Mouse (Mus musculus) embryonic facial prominence, embryonic 10.5 days (tissue): ENCODE results near the gene Dgke. TPM values are rescaled to one million over a fixed set of nuclear protein-coding genes. Genes with fewer than 3 reads are reported as not detected.

Experiments used
- DNase-seq: peaks from one replicate; pipeline ENCODE4 v3.0.0-alpha.2; 2017; ENCODE audit warnings: low spot score
- H3K27ac ChIP-seq: fragments of 300-500 bp; sonication (generic); replicated peaks from 2 replicates; pipeline ENCODE4 v1.5.1; 2016; ENCODE audit warnings: mild to moderate bottlenecking
- H3K27me3 ChIP-seq: fragments of 300-500 bp; sonication (generic); replicated peaks from 2 replicates; pipeline ENCODE4 v1.6.1; 2016; ENCODE audit warnings: low read depth, mild to moderate bottlenecking; ENCODE audit not compliant: poor library complexity, severe bottlenecking
- H3K36me3 ChIP-seq: fragments of 300-500 bp; sonication (generic); replicated peaks from 2 replicates; pipeline ENCODE4 v1.6.1; 2016; ENCODE audit warnings: mild to moderate bottlenecking, moderate library complexity
- H3K4me1 ChIP-seq: fragments of 300-500 bp; sonication (generic); 2 replicates; pipeline ENCODE4 v1.6.1; 2016
- H3K4me3 ChIP-seq: fragments of 300-500 bp; sonication (generic); 2 replicates; pipeline ENCODE4 v1.5.1; 2016; ENCODE audit warnings: mild to moderate bottlenecking, moderate library complexity
- H3K9me3 ChIP-seq: fragments of 300-500 bp; sonication (generic); 2 replicates; pipeline ENCODE4 v1.6.1; 2016; ENCODE audit warnings: mild to moderate bottlenecking
- WGBS: fragments of 180-500 bp; shearing (Covaris S2); methylation state at CpG from one replicate; pipeline ENCODE4 v1.1.7; 2016; 5-methylcytosine and 5-hydroxymethylcytosine counted together
- polyA plus RNA-seq: library from polyadenylated mRNA; unstranded; fragments of >200 nt; fragmentation: Nextera tagmentation; extraction: Ambion mirVana; gene quantifications from 2 replicates; pipeline ENCODE4 v1.2.1, GENCODE M21; 2016

Gene Dgke
- polyA plus RNA-seq, 1 experiment from 2014 or later, result 4.7 TPM

DNA sequence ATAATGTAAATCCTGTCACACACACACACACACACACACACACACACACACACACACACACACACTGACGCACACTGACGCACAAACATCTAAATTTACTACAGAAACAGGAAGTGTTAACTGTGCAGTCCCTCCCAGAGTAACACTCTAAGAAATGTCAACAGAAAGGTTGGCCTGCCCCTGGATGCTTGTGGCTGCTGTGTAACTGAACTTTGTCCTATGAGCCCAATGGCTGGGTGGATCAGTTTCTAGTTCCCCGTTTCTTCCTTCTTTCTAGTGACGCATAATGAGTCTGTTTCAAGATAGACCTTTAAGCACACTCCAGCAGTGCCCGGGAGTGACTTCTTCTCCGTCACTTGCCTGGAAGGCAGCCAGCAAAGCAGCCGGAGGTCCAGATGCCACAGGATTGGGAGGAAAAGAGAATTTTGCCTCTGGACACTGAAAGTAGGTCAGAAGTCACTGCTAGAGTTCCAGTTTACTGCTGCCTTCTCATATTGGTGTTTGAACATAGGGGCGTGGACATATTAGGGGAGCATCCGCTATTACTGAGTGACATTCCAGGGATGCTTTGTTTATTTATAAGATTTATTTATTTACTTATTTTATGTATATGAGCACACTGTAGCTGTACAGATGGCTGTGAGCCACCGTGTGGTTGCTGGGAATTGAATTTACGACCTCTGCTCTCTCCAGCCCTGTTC lies 42.3 kb downstream of the Dgke start:
- H3K4me1 ChIP-seq, result peaks cover 8% of the 10 kb centered on the region
- DNase-seq, result no peak
- H3K27me3 ChIP-seq, result no peaks in the 10 kb centered on the region
- no peak overlapping the region for H3K27ac ChIP-seq
- 70% methylated on average over 11 of the region's 11 CpGs for WGBS
- no peaks in the 10 kb centered on the region for H3K9me3 ChIP-seq
- no peak overlapping the region for H3K4me3 ChIP-seq
- no peaks in the 10 kb centered on the region for H3K36me3 ChIP-seq

DNA sequence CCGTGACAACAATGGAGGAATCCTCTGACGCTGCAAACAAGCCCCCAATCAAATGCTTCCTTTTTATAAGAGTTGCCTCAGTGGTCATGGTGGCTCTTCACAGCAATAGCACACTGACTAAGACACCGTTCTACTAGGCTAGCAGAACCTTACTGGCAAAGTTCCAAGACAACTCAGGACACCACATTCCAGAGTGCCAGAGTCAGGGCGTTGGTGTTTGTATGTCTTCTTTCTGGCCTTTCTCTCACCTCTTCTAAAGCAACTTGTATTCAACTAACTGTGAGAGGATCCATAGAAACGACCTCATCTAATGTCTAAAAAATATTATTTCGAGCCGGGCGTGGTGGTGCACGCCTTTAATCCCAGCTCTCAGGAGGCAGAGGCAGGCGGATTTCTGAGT lies 43.2 kb downstream of the Dgke start:
- no peaks in the 10 kb centered on the region for H3K36me3 ChIP-seq
- no peaks in the 10 kb centered on the region for H3K27me3 ChIP-seq
- no peak overlapping the region for H3K4me3 ChIP-seq
- no peaks in the 10 kb centered on the region for H3K9me3 ChIP-seq
- H3K4me1 ChIP-seq, result peaks cover 3% of the 10 kb centered on the region; the same call in 1 of the 2 replicates
- H3K27ac ChIP-seq, result no peak overlapping the region
- WGBS, result 78% methylated on average over 10 of the region's 10 CpGs
- DNase-seq, result no peak

DNA sequence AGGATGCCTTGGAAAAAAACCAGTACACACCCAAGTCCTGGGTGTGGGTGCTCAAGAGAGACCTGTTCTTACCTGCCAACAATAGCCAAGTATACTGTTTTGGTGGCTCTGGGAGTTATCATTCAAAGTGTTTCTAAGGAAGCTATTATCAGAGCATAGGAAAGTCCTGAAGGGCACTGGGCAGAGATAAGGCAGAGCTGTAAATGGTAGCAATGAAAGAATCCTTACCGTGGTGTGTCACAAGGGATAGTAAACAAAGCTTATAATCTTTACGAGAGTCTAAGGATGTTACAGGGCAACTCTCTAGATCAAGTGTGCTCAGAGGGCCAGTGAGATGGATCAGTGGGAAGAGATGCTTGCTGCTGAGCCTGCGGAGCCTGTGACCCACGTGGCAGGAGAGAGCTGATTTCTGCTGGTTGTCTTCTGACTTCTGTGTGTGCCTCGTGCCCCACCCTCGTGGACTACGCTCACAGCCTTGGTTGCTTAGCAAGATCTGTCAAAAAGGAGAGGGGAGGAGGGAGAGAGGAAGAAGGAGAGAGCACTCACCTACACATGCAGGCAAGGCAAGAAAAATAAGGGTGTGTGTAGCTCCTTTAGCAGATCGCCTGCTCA lies 44.4 kb downstream of the Dgke start:
- Histone ChIP-seq H3K27me3 (no peaks in the 10 kb centered on the region), H3K9me3 (no peaks in the 10 kb centered on the region), H3K27ac (no peak overlapping the region), H3K36me3 (no peaks in the 10 kb centered on the region), H3K4me3 (no peak overlapping the region), H3K4me1 (no peaks in the 10 kb centered on the region; the same call in 1 of the 2 replicates)
- WGBS, result 73% methylated on average over 8 of the region's 8 CpGs
- no peak for DNase-seq

DNA sequence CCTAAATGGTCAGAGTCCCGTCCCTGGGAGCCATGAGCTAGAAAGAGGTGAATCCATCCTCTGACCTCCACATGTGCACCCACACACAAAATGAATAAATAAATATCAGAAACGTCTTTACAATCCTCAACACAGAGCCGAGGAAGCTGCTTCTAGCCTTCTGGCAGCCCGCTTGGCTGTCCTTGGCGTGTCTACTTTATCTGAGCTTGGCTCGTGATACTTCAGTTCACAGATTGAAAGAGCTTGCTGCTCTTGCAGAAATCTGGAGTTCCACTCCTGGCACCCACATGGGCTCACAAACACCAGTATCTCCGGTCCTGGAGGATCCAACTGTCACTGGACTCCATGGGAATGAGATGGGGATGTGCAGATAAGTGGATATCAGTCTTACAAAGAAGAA lies 45.0 kb downstream of the Dgke start:
- Histone ChIP-seq H3K4me1 (no peaks in the 10 kb centered on the region; the same call in 1 of the 2 replicates), H3K27ac (no peak overlapping the region), H3K36me3 (no peaks in the 10 kb centered on the region), H3K27me3 (no peaks in the 10 kb centered on the region), H3K9me3 (no peaks in the 10 kb centered on the region), H3K4me3 (no peak overlapping the region)
- WGBS, result 90% methylated on average over 7 of the region's 7 CpGs
- no peak for DNase-seq

DNA sequence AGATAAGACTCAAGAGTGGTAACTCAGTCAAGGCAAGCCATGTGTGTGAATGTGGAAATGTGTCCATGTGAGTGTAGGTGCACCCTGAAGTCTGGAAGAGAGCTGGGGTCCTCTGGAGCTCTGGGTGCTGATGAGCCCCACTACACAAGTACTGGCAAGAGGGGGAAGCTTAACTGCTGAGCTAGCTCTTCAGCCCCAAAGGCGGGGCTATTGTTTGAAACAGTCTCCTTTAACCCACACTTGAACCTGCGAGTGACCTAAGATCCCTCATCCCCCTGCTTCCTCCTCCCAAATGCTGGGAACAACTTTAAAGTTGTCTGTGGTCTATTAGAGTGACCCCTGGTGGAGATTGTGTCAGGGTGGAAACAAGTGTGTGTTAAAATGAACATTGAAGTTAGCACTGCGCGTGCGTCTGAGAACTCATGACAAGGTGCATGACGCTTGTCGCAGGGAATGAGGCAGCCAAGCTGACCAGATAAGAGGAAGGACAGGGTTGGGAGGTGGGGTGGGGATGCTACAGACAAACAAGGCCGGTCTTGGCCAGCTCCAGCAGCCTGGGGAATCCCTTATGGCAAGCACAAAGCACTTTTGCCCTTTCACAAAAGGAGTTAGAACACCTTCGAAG lies 45.9 kb downstream of the Dgke start:
- no peak overlapping the region for H3K27ac ChIP-seq
- no peaks in the 10 kb centered on the region for H3K36me3 ChIP-seq
- H3K4me1 ChIP-seq, result no peaks in the 10 kb centered on the region; the same call in 1 of the 2 replicates
- no peak for DNase-seq
- 69% methylated on average over 9 of the region's 9 CpGs for WGBS
- no peak overlapping the region for H3K4me3 ChIP-seq
- no peaks in the 10 kb centered on the region for H3K27me3 ChIP-seq
- H3K9me3 ChIP-seq, result no peaks in the 10 kb centered on the region

DNA sequence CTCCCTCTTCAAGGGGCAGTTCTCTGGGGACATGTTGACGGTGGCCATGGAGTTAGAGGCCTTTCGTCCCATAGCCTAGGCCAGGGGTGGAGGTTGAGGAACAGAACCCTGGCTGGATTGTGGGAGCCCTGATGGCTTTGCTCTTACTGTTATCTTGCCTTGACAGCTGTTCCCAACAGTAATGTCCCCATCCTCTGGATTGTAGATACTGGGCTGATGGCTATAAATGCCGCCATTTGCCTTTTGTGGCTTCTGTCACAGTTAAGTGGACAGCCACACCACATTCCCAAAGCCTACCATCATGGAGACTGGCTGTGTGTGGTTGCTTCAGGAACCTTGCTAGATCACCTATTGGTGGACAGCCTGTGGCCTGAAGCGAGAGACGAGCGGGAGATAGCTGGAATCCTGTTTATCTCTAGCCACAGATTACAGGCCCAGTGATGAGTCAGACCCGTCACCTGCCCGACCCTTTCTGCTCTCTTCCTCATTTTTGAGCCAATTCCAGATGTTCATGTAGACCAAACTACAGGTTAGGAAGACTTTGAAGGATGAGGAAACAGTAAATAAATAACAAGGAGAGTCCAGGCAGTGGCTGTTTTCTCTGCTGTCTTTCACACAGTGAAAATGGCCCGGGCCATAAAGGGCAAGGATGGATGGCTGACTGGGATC lies 49.0 kb downstream of the Dgke start:
- Histone ChIP-seq H3K36me3 (no peaks in the 10 kb centered on the region), H3K9me3 (no peaks in the 10 kb centered on the region), H3K27ac (no peak overlapping the region), H3K27me3 (no peaks in the 10 kb centered on the region), H3K4me1 (no peaks in the 10 kb centered on the region; the same call in 1 of the 2 replicates), H3K4me3 (no peak overlapping the region)
- WGBS, result 93% methylated on average over 9 of the region's 9 CpGs
- DNase-seq, result no peak

DNA sequence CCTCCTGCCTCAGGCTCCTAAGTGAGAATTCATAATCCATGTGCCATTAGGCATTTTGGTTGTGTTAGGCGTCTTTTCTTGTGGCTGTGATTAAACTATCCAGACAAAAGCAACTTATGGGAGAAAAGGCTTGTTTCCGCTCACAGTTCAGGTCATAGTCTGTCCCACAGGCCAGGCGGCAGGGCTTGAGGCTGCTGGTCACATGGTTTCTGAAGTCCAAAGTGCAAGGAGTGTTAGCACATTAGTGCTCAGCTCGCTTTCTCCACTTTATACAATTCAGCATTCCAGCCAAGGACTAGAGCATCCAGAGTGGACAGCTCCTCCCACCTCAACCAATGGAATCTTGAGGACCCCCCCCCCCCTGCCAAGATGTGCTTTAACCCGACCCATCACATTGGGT lies 54.4 kb downstream of the Dgke start:
- Histone ChIP-seq H3K4me3 (no peak overlapping the region), H3K36me3 (no peaks in the 10 kb centered on the region; the same call in 1 of the 2 replicates), H3K4me1 (0 out of 2 replicates have a peak, but pooled peaks cover 3% of the 10 kb centered on the region), H3K9me3 (no peaks in the 10 kb centered on the region), H3K27me3 (no peaks in the 10 kb centered on the region), H3K27ac (no peak overlapping the region)
- 84% methylated on average over 5 of the region's 5 CpGs for WGBS
- DNase-seq, result no peak

DNA sequence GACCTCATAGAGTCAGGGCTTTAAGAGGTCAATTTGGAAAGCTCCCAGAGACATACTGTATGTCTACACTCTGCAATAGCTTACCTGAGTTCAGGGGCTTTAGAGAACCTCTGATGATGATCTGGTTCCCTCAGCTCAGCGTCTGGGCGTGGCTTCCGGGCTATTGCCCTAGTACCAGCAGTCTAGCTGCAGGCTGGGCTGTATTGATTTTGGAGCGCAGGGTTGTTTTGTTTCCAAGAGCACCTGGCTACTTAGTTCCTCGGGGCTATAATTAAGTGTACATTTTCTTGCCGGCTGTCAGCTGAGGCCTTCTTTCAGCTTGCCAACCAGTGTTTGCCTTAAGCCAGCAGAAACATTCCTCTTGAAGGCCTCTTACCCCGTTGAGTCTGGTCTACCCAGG lies 57.2 kb downstream of the Dgke start:
- no peaks in the 10 kb centered on the region for H3K9me3 ChIP-seq
- H3K36me3 ChIP-seq, result no peaks in the 10 kb centered on the region; the same call in 1 of the 2 replicates
- no peak for DNase-seq
- H3K27me3 ChIP-seq, result no peaks in the 10 kb centered on the region
- H3K4me1 ChIP-seq, result peaks cover 8% of the 10 kb centered on the region
- no peak overlapping the region for H3K27ac ChIP-seq
- WGBS, result 69% methylated on average over 7 of the region's 7 CpGs
- H3K4me3 ChIP-seq, result no peak overlapping the region

DNA sequence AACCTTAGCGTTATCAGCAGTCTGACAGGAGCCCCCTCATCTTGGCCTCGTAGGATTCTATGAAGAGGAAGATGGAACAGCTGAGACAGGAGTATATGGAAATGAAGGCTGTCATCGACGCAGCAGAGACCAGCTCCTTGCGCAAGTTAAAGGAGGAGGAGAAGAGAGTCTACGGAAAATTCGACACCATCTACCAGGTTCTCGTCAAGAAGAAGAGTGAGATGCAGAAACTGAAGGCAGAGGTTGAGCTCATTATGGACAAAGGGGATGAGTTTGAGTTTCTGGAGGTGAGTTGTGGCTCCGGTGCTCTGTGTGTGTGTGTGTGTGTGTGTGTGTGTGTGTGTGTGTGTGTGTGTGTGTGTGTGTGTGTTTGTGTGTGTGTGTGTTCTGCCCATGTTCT lies 57.6 kb downstream of the Dgke start:
- Histone ChIP-seq H3K9me3 (no peaks in the 10 kb centered on the region), H3K27ac (no peak overlapping the region), H3K36me3 (no peaks in the 10 kb centered on the region; the same call in 1 of the 2 replicates), H3K27me3 (no peaks in the 10 kb centered on the region), H3K4me1 (peaks cover 8% of the 10 kb centered on the region), H3K4me3 (no peak overlapping the region)
- WGBS, result 89% methylated on average over 9 of the region's 9 CpGs
- no peak for DNase-seq

DNA sequence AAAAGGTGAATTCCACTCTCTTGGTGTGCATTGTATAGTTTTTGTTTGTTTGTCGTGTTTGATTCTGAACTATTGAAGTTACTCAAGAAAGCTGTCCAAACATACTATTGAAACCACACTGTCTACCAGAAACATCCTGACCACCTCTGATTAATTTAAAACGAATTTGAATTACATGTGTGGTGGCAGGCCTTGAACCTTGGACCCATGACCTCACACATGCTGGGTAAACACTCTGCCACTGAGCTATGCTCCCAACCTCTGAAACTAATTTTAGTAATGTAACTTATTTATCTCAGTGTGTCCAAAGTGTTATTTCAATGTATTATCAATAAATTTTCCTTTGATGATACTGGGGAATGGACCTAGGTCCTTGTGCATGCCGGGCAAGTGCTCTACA lies 59.1 kb downstream of the Dgke start:
- H3K4me3 ChIP-seq, result no peak overlapping the region
- H3K27me3 ChIP-seq, result no peaks in the 10 kb centered on the region
- 87% methylated on average over 3 of the region's 3 CpGs for WGBS
- no peak overlapping the region for H3K27ac ChIP-seq
- DNase-seq, result no peak
- no peaks in the 10 kb centered on the region for H3K9me3 ChIP-seq
- H3K4me1 ChIP-seq, result peaks cover 19% of the 10 kb centered on the region
- H3K36me3 ChIP-seq, result no peaks in the 10 kb centered on the region; the same call in 1 of the 2 replicates

DNA sequence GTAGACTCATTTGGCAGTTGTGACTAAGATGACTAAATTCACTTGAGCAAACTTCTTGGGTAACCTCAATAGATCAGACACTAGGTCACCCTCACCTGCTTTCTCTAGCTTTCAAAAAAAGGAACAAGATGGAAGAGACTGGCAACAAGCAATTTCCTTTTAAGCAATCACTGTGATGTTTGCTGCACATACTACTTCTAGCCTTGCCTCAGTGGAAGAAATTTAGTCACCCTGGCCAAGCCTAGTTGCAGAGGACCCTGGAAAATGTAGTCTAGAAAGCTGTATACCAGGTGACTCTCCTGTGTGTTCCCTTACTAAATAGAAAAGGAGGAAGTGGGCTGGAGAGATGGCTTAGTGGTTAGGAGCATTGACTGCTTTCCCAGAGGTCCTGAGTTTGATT lies 60.2 kb downstream of the Dgke start:
- Histone ChIP-seq H3K36me3 (no peaks in the 10 kb centered on the region), H3K4me3 (no peak overlapping the region), H3K9me3 (no peaks in the 10 kb centered on the region), H3K27ac (no peak overlapping the region), H3K27me3 (peaks cover 2% of the 10 kb centered on the region; the same call in 1 of the 2 replicates), H3K4me1 (peaks cover 21% of the 10 kb centered on the region)
- no peak for DNase-seq

DNA sequence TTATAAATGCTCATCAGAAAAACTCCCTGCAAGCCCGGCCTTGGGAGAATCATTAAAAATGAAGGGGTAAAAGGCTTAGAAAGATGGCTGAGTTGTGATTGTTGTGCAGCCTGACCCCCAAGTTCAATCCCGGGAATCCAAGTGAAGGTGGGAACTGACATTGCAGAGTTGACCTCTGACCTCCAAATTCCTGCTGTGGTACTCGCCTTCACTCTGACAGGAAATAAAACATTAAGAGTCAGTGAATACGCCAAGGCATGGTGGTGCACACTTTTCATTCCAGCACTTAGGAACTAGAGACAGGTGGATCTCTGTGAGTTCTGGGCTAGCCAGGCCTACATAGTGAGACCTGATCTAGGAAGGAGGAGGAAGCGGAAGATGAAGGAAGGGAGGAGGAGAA lies 61.2 kb downstream of the Dgke start:
- Histone ChIP-seq H3K27me3 (peaks cover 11% of the 10 kb centered on the region), H3K36me3 (no peaks in the 10 kb centered on the region), H3K27ac (no peak overlapping the region), H3K9me3 (no peaks in the 10 kb centered on the region), H3K4me3 (no peak overlapping the region), H3K4me1 (peaks cover 21% of the 10 kb centered on the region)
- DNase-seq, result no peak
- 58% methylated on average over 5 of the region's 5 CpGs for WGBS
